Comparison of ENCODE assay signal across 8 mouse cellular contexts in the genomic region with DNA sequence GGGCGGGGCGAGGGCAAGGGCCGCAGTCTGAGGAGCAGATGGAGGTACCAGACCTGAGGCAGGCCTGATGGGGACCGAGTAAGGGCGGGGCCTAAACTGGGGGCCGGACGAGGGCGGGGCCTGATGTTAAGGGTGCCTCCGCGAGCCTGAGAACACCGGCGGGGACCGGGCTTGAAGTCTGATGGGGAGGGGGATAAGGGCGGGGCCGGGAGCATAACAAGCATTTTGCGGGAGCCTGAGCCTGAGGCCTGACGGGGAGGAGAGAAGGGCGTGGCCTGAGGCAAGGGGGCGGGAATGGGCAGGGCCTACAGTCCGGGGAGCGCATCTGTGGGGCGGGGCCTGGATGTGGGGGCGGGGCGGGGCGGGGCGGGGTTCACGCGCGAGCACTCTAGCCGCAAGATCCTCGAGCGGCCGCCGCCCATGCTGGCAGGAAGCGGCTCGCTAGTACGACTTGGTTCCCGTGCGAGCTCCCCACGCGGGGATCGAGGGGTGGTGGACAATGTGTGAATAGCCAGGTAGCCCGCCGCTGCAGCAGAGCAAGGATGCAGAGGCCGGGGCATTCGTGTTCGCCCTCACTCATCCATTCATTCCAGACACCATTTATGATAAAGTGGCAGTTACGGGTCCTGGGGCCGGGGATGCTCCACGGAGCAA. TPM values are rescaled to one million over a fixed set of nuclear protein-coding genes. Genes with fewer than 3 reads are reported as not detected.
DNase-seq lines count a peak whose midpoint lies in the region; ATAC-seq and TF ChIP-seq lines count a peak whose summit lies in the region.

No protein-coding gene starts in this region.

- H3K27ac ChIP-seq in heart, embryonic 11.5 days (ENCODE audit: low read depth, low read length) = no peak overlapping the region
- H3K27ac ChIP-seq in kidney, embryonic 15.5 days = peak overlapping the region; percentile 86; the same call in 1 of the 2 replicates

- H3ac ChIP-seq in C2C12 (ENCODE audit: control insufficient read depth, insufficient read length, low read depth) = peak overlapping the region; percentile 51

- peaks cover 36% of the 10 kb centered on the region for H3K4me1 ChIP-seq in heart, embryonic 11.5 days (ENCODE audit: control insufficient read depth, insufficient read depth, low read length)
- peaks cover 68% of the 10 kb centered on the region for H3K4me1 ChIP-seq in kidney, embryonic 15.5 days

- no peaks in the 10 kb centered on the region for H3K27me3 ChIP-seq in C2C12 (ENCODE audit: control insufficient read depth, insufficient read depth, insufficient read length)
- H3K27me3 ChIP-seq in heart, embryonic 11.5 days (ENCODE audit: control insufficient read depth, insufficient read depth, low read length) = no peaks in the 10 kb centered on the region
- H3K27me3 ChIP-seq in kidney, embryonic 15.5 days = peaks cover 8% of the 10 kb centered on the region; the same call in 1 of the 2 replicates

- peaks cover 33% of the 10 kb centered on the region for H3K79me3 ChIP-seq in C2C12 (ENCODE audit: low read depth)

- peak overlapping the region; percentile 85 for H3K4me2 ChIP-seq in heart, embryonic 11.5 days
- peak overlapping the region; percentile 83 for H3K4me2 ChIP-seq in kidney, embryonic 15.5 days

- peak; percentile 99 for DNase-seq in brain, embryonic 14.5 days (ENCODE audit: low read depth)
- DNase-seq in liver = peak; percentile 95
- peak; percentile 82 to 95 for DNase-seq in monocyte, adult 2 months (ENCODE audit: low read depth in 1 of 2, low spot score in 2 of 2)
- DNase-seq in spleen, postnatal 14 days (ENCODE audit: low spot score in 2 of 2) = peak; percentile 83 to 87

- peaks cover 44% of the 10 kb centered on the region for H3K79me2 ChIP-seq in C2C12 (ENCODE audit: control insufficient read depth, insufficient read depth)

- H3K9ac ChIP-seq in heart, embryonic 11.5 days (ENCODE audit: low read depth, low read length) = peak overlapping the region; percentile 92
- 0 out of 2 replicates have a peak overlapping the region, but pooled peaks have one; percentile 36 for H3K9ac ChIP-seq in kidney, embryonic 15.5 days

- no peaks in the 10 kb centered on the region for H3K9me3 ChIP-seq in heart, embryonic 11.5 days (replicated peaks; ENCODE audit: control insufficient read depth, low read length)
- H3K9me3 ChIP-seq in kidney, embryonic 15.5 days (replicated peaks) = no peaks in the 10 kb centered on the region

- H3K4me3 ChIP-seq in C2C12 (ENCODE audit: insufficient read depth, poor library complexity, severe bottlenecking) = peak overlapping the region; percentile 64
- H3K4me3 ChIP-seq in heart, embryonic 11.5 days (ENCODE audit: low read depth, low read length) = peak overlapping the region; percentile 90
- H3K4me3 ChIP-seq in kidney, embryonic 15.5 days (replicated peaks) = peak overlapping the region; percentile 76

- ATAC-seq in erythroblast, adult 5-6 weeks (replicated peaks; ENCODE audit: low FRiP score, poor library complexity, severe bottlenecking) = peak; percentile 69
- ATAC-seq in heart, embryonic 11.5 days (replicated peaks; ENCODE audit: insufficient number of reproducible peaks, low FRiP score, low TSS enrichment) = peak; percentile 94
- peak; percentile 97 for ATAC-seq in kidney, embryonic 15.5 days (replicated peaks; ENCODE audit: low FRiP score)

- peaks cover 5% of the 10 kb centered on the region for H3K36me3 ChIP-seq in C2C12 (ENCODE audit: control insufficient read depth, insufficient read depth)
- H3K36me3 ChIP-seq in heart, embryonic 11.5 days (ENCODE audit: control insufficient read depth, insufficient read depth, low read length) = no peaks in the 10 kb centered on the region
- no peaks in the 10 kb centered on the region for H3K36me3 ChIP-seq in kidney, embryonic 15.5 days

- no peak for TF ChIP-seq POLR2A in brain, embryonic 14.5 days (IDR thresholded peaks at IDR 0.05; ENCODE audit: borderline replicate concordance, extremely low read depth, insufficient read depth, insufficient read length, poor library complexity, severe bottlenecking)

- TF ChIP-seq CTCF in C2C12 (IDR thresholded peaks at IDR 0.05; ENCODE audit: control insufficient read depth, insufficient read depth, insufficient read length) = no peak
- no peak for TF ChIP-seq CTCF in brain, embryonic 14.5 days (IDR thresholded peaks at IDR 0.05; ENCODE audit: borderline replicate concordance, extremely low read depth, insufficient read depth, insufficient read length)

- WGBS in heart, embryonic 11.5 days (ENCODE audit: insufficient replicate concordance) = under 1% methylated on average over 41 of the region's 50 CpGs
- under 1% methylated on average over 45 of the region's 50 CpGs for WGBS in kidney, embryonic 15.5 days

TF ChIP-seq in C2C12, 6 proteins besides CTCF, POLR2A, EP300 and RAD21:
- TF ChIP-seq CEBPB (IDR thresholded peaks at IDR 0.05; ENCODE audit: low read depth) (no peak), MAX (IDR thresholded peaks at IDR 0.05) (peak; percentile 43)

RNA-seq across cellular contexts. Expression of a gene that starts 0.4 kb away (rescaled TPM):
- 56.6 TPM for polyA plus RNA-seq in C2C12 (2012; fragmentation: generic; extraction: Trizol)
- polyA plus RNA-seq in brain, embryonic 14.5 days (2012; rRNA removed) = 17.6 and 36.9 TPM in 2 replicates
- total RNA-seq in erythroblast, adult 5-6 weeks (2015; ENCODE audit: low replicate concordance) = 12.1 and 17.9 TPM in 2 replicates
- total RNA-seq in erythroblast, adult 5-6 weeks (2017; ENCODE audit: low replicate concordance) = 4.8 and 9.8 TPM in 2 replicates
- polyA plus RNA-seq in heart, embryonic 11.5 days (2014; fragmentation: Nextera tagmentation; extraction: Ambion mirVana) = 16.1 and 24.5 TPM in 2 replicates
- polyA plus RNA-seq in kidney, embryonic 15.5 days (2015; fragmentation: Nextera tagmentation; extraction: Ambion mirVana) = 9.6 and 12.7 TPM in 2 replicates
